Mouse (Mus musculus): ENCODE data around the gene Gpr146. TPM values are rescaled to one million over a fixed set of nuclear protein-coding genes. Genes with fewer than 3 reads are reported as not detected.
A peak's percentile ranks its signal among the peaks of the same experiment; 100 is the strongest.

The Gpr146 gene
- polyA plus RNA-seq, 1 experiment from 2014 or later: 5.4 TPM

DNA sequence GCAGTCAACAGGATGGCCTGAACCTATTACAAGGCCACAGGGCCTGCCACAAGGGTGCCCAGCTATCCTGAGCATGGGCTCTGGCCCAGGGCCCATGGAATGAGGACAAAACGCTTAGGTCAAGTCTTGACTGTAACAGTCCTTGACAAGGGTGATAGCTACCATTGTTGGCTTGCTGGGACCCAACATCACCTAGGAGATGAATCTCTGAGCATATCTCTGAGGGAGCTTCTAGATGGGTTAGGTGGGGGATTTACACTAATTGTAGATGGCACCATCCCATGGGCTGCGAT, 64.2 kb downstream of the Gpr146 start:
- Histone ChIP-seq H3K9me3 (replicated peaks) (no peaks in the 10 kb centered on the region), H3K9ac (no peak overlapping the region), H3K4me3 (replicated peaks) (no peak overlapping the region), H3K4me2 (no peak overlapping the region), H3K27me3 (no peaks in the 10 kb centered on the region), H3K4me1 (peaks cover 12% of the 10 kb centered on the region; the same call in 1 of the 2 replicates), H3K36me3 (peaks cover 5% of the 10 kb centered on the region; the same call in 1 of the 2 replicates), H3K27ac (no peak overlapping the region)
- 88% methylated on average over 2 of the region's 2 CpGs for WGBS
- ATAC-seq (replicated peaks; ENCODE audit: low FRiP score): no peak

DNA sequence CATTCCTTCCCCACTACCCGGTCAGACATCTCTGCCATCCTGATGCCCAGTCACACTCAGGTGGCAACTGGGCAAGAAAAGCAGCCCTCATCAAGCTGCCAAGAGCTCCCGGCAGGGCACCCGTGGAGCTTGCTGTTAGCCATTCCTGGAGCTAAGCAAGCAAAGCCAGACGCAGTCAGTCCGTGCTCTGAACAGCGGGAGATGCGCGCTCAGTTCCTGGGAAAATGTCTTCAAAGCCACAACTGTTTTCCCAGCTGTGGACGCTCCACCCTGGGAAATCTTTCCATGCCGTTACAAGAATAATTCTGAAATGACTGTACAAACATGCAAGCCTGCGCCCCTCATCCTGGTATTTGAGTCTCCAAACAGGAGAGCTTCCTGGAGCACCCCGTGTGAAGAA, 64.9 kb downstream of the Gpr146 start:
- no peak overlapping the region for H3K27ac ChIP-seq
- no peak overlapping the region for H3K4me3 ChIP-seq (replicated peaks)
- no peaks in the 10 kb centered on the region for H3K27me3 ChIP-seq
- H3K9me3 ChIP-seq (replicated peaks): no peaks in the 10 kb centered on the region
- H3K9ac ChIP-seq: no peak overlapping the region
- H3K36me3 ChIP-seq: no peaks in the 10 kb centered on the region
- H3K4me2 ChIP-seq: no peak overlapping the region
- 64% methylated on average over 12 of the region's 12 CpGs for WGBS
- peaks cover 12% of the 10 kb centered on the region; the same call in 1 of the 2 replicates for H3K4me1 ChIP-seq
- no peak for ATAC-seq (replicated peaks; ENCODE audit: low FRiP score)

DNA sequence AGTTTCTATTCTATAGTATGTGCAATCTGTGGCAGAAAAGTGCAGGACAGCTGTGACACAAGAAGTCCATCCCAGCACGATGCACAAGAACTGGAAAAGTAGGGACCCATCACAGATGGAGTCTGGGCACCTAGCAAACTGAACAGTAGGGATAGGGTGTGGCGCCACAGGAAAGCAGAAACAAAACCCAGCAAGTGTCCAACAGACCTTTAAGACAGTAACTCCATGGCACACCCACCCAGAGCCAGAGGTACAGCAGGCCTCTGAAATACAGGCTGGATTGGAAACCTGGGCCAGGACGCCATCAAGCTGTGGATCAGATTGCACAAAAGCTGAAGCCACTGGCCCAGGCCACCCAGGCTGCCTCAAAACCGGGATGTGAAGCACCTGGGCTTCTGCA, 65.5 kb downstream of the Gpr146 start:
- H3K4me1 ChIP-seq: peaks cover 15% of the 10 kb centered on the region
- H3K4me2 ChIP-seq: no peak overlapping the region
- H3K4me3 ChIP-seq (replicated peaks): no peak overlapping the region
- H3K9me3 ChIP-seq (replicated peaks): no peaks in the 10 kb centered on the region
- 58% methylated on average over 4 of the region's 4 CpGs for WGBS
- no peaks in the 10 kb centered on the region for H3K27me3 ChIP-seq
- H3K27ac ChIP-seq: no peak overlapping the region
- no peak for ATAC-seq (replicated peaks; ENCODE audit: low FRiP score)
- no peaks in the 10 kb centered on the region for H3K36me3 ChIP-seq
- no peak overlapping the region for H3K9ac ChIP-seq

DNA sequence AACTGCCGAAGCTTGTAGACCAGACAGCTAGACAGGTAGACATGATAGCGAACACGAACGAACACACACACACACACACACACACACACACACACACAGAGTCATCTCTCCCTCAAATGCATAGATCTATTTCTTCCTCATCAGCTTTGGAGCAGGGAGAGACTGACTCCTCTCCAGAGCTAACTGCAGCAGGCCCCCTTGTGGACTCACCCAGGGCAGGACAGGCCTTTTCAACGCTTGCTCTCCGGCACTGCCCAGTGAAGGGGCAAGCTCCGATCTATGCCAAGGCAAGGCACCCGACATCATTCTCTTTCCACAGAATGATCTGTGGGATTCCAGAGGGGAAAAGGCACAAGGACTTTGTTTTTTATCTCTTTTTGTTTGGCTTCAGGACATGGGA, 67.8 kb downstream of the Gpr146 start:
- no peaks in the 10 kb centered on the region for H3K27me3 ChIP-seq
- no peak overlapping the region for H3K9ac ChIP-seq
- no peaks in the 10 kb centered on the region for H3K36me3 ChIP-seq
- 77% methylated on average over 8 of the region's 8 CpGs for WGBS
- H3K4me2 ChIP-seq: no peak overlapping the region
- no peaks in the 10 kb centered on the region for H3K9me3 ChIP-seq (replicated peaks)
- H3K27ac ChIP-seq: no peak overlapping the region
- no peak for ATAC-seq (replicated peaks; ENCODE audit: low FRiP score)
- no peak overlapping the region for H3K4me3 ChIP-seq (replicated peaks)
- peaks cover 34% of the 10 kb centered on the region for H3K4me1 ChIP-seq

MicroRNAs within 50 kb of the gene (microRNA counts, 519-probe panel; counts per million panel counts)
- microRNA mmu-miR-339-3p (31.7 counts per million), microRNA mmu-miR-339-5p (31.7 counts per million)

Small RNAs within 50 kb of the gene (microRNA-seq; reads per million reads assigned to microRNA genes)
- 445 reads per million, percentile 73 among the genes with 10 or more reads in this experiment for gene Mir339

Other genes with a start within 250 kb of the Gpr146 start
- 21.2 and 22.7 TPM in 2 replicates for gene Prkar1b, start 227.7 kb upstream of the Gpr146 start, polyA plus RNA-seq (2015; fragmentation: Nextera tagmentation; extraction: Ambion mirVana)
- 8.7 and 10.4 TPM in 2 replicates for gene Dnaaf5, start 227.5 kb upstream of the Gpr146 start, polyA plus RNA-seq (2015; fragmentation: Nextera tagmentation; extraction: Ambion mirVana)
- 50.0 and 57.3 TPM in 2 replicates for gene Sun1, start 177.1 kb upstream of the Gpr146 start, polyA plus RNA-seq (2015; fragmentation: Nextera tagmentation; extraction: Ambion mirVana)
- gene Get4, start 125.4 kb upstream of the Gpr146 start, polyA plus RNA-seq (2015; fragmentation: Nextera tagmentation; extraction: Ambion mirVana): 142 and 157 TPM in 2 replicates
- gene Adap1, start 52.1 kb upstream of the Gpr146 start, polyA plus RNA-seq (2015; fragmentation: Nextera tagmentation; extraction: Ambion mirVana): 2.1 and 2.2 TPM in 2 replicates
- gene Cox19, start 26.3 kb upstream of the Gpr146 start, polyA plus RNA-seq (2015; fragmentation: Nextera tagmentation; extraction: Ambion mirVana): 96.2 and 102 TPM in 2 replicates
- 0.16 and 0.60 TPM in 2 replicates for gene Cyp2w1, start 25.1 kb upstream of the Gpr146 start, polyA plus RNA-seq (2015; fragmentation: Nextera tagmentation; extraction: Ambion mirVana)
- 0.60 and 1.2 TPM in 2 replicates for gene C130050O18Rik, start 27.6 kb downstream of the Gpr146 start, polyA plus RNA-seq (2015; fragmentation: Nextera tagmentation; extraction: Ambion mirVana)
- gene Gper1, start 45.5 kb downstream of the Gpr146 start, polyA plus RNA-seq (2015; fragmentation: Nextera tagmentation; extraction: Ambion mirVana): 5.1 and 5.7 TPM in 2 replicates
- gene 3110082I17Rik, start 82.8 kb downstream of the Gpr146 start, polyA plus RNA-seq (2015; fragmentation: Nextera tagmentation; extraction: Ambion mirVana): 39.9 and 43.3 TPM in 2 replicates
- gene Zfand2a, start 106.9 kb downstream of the Gpr146 start, polyA plus RNA-seq (2015; fragmentation: Nextera tagmentation; extraction: Ambion mirVana): 9.8 and 13.2 TPM in 2 replicates
- 90.8 and 96.1 TPM in 2 replicates for gene Uncx, start 165.8 kb downstream of the Gpr146 start, polyA plus RNA-seq (2015; fragmentation: Nextera tagmentation; extraction: Ambion mirVana)

All from kidney, embryonic 15.5 days (tissue).